Comparison of ENCODE assay signal across 22 mouse cellular contexts in the genomic region with DNA sequence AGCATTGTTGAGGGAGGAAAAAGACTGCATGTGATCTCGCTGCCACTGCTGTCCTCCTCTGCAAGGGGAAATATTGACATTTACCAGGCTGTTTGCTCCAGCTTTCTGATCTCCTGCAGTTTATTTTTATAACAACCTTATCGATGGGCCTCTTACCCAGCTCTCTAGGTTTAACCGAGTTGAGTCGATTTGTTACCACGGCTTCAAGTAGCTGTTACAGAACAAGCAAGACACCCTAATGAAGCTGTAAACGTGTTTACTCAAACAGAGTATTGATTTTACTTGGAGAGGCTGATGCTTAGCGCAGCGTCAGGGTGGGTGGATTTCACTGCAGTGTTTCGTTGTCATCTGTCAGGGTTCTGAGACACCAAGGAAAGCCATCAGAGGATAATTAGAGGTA. TPM values are rescaled to one million over a fixed set of nuclear protein-coding genes. Genes with fewer than 3 reads are reported as not detected.
DNase-seq lines count a peak whose midpoint lies in the region; ATAC-seq and TF ChIP-seq lines count a peak whose summit lies in the region.
"Had no signal": no experiment of that assay in that cellular context is flagged by ENCODE, and none has a peak within 500 bp of the region (broad histone marks: within the 10 kb centered on the region; RNA-seq: fewer than 3 reads in every experiment).

No protein-coding gene starts in this region.

- peak; percentile 85 for DNase-seq in heart, adult 11 months
- DNase-seq in heart, adult 8-10 months (ENCODE audit: low spot score) = no peak
- DNase-seq in layer of hippocampus, adult 2 months (ENCODE audit: low spot score in 2 of 2) = no peak
- no peak for DNase-seq in layer of hippocampus, postnatal 10 days (ENCODE audit: low spot score in 2 of 2)
- no peak for DNase-seq in frontal cortex, adult 2 months (ENCODE audit: extremely low spot score in 1 of 2, low spot score in 1 of 2)
- DNase-seq: adrenal gland, postnatal 14 days; cerebellum, adult 2 months; cerebellum, postnatal 36 days; gastrocnemius, adult 2 months; kidney, postnatal 36 days; lung, adult 2 months; right cerebral cortex, postnatal 25 days had no signal

- 40% methylated on average over 9 of the region's 9 CpGs for WGBS in embryonic facial prominence, embryonic 15.5 days
- 16% methylated on average over 9 of the region's 9 CpGs for WGBS in limb, embryonic 13.5 days
- 62% methylated on average over 9 of the region's 9 CpGs for WGBS in midbrain, embryonic 15.5 days

- H3K9ac ChIP-seq in embryonic facial prominence, embryonic 15.5 days = no peak overlapping the region
- no peak overlapping the region for H3K9ac ChIP-seq in limb, embryonic 13.5 days
- H3K9ac ChIP-seq in midbrain, embryonic 15.5 days = no peak overlapping the region
- H3K9ac ChIP-seq: hindbrain, embryonic 15.5 days; intestine, embryonic 15.5 days; neural tube, embryonic 15.5 days had no signal

- no peak for TF ChIP-seq CTCF in layer of hippocampus, adult 2 months (conservative IDR thresholded peaks at IDR 0.05)

- H3K27me3 ChIP-seq in embryonic facial prominence, embryonic 15.5 days = no peaks in the 10 kb centered on the region
- no peaks in the 10 kb centered on the region for H3K27me3 ChIP-seq in limb, embryonic 13.5 days
- no peaks in the 10 kb centered on the region for H3K27me3 ChIP-seq in midbrain, embryonic 15.5 days (replicated peaks)
- H3K27me3 ChIP-seq: CH12.LX; hindbrain, embryonic 15.5 days; intestine, embryonic 15.5 days; megakaryocyte, embryonic 14.5 days; neural tube, embryonic 15.5 days had no signal

- H3K4me1 ChIP-seq in embryonic facial prominence, embryonic 15.5 days = peaks cover 13% of the 10 kb centered on the region
- peaks cover 28% of the 10 kb centered on the region for H3K4me1 ChIP-seq in limb, embryonic 13.5 days
- no peaks in the 10 kb centered on the region for H3K4me1 ChIP-seq in midbrain, embryonic 15.5 days
- H3K4me1 ChIP-seq: hindbrain, embryonic 15.5 days; megakaryocyte, embryonic 14.5 days; neural tube, embryonic 15.5 days had no signal

- no peak for ATAC-seq in embryonic facial prominence, embryonic 15.5 days (ENCODE audit: insufficient number of reproducible peaks, low FRiP score, low TSS enrichment, low read depth)
- no peak for ATAC-seq in limb, embryonic 13.5 days (ENCODE audit: low FRiP score, low read depth)
- ATAC-seq in midbrain, embryonic 15.5 days (replicated peaks) = no peak
- ATAC-seq: intestine, embryonic 15.5 days; midbrain, embryonic 16.5 days had no signal

- no peaks in the 10 kb centered on the region for H3K36me3 ChIP-seq in embryonic facial prominence, embryonic 15.5 days
- peaks cover 6% of the 10 kb centered on the region for H3K36me3 ChIP-seq in limb, embryonic 13.5 days
- no peaks in the 10 kb centered on the region for H3K36me3 ChIP-seq in midbrain, embryonic 15.5 days (replicated peaks)
- H3K36me3 ChIP-seq: hindbrain, embryonic 15.5 days; intestine, embryonic 15.5 days; neural tube, embryonic 15.5 days had no signal

- no peak overlapping the region for H3K4me2 ChIP-seq in embryonic facial prominence, embryonic 15.5 days (replicated peaks)
- H3K4me2 ChIP-seq in limb, embryonic 13.5 days (replicated peaks) = no peak overlapping the region
- no peak overlapping the region for H3K4me2 ChIP-seq in midbrain, embryonic 15.5 days
- H3K4me2 ChIP-seq: hindbrain, embryonic 15.5 days; intestine, embryonic 15.5 days; liver, embryonic 11.5 days; neural tube, embryonic 15.5 days had no signal

- no peak overlapping the region for H3K4me3 ChIP-seq in layer of hippocampus, adult 2 months
- no peak overlapping the region for H3K4me3 ChIP-seq in embryonic facial prominence, embryonic 15.5 days (replicated peaks)
- H3K4me3 ChIP-seq in limb, embryonic 13.5 days = no peak overlapping the region
- H3K4me3 ChIP-seq in midbrain, embryonic 15.5 days = no peak overlapping the region
- H3K4me3 ChIP-seq: gastrocnemius, adult 2 months; hindbrain, embryonic 15.5 days; intestine, embryonic 15.5 days; megakaryocyte, embryonic 14.5 days; neural tube, embryonic 15.5 days had no signal

- H3K27ac ChIP-seq in layer of hippocampus, adult 2 months = peak overlapping the region; percentile 34
- peak overlapping the region; percentile 74 for H3K27ac ChIP-seq in embryonic facial prominence, embryonic 15.5 days (replicated peaks)
- H3K27ac ChIP-seq in limb, embryonic 13.5 days = peak overlapping the region; percentile 72
- H3K27ac ChIP-seq in midbrain, embryonic 15.5 days = no peak overlapping the region
- H3K27ac ChIP-seq: gastrocnemius, adult 2 months; hindbrain, embryonic 15.5 days; intestine, embryonic 15.5 days; neural tube, embryonic 15.5 days had no signal

- H3K9me3 ChIP-seq in embryonic facial prominence, embryonic 15.5 days (replicated peaks) = no peaks in the 10 kb centered on the region
- H3K9me3 ChIP-seq in limb, embryonic 13.5 days = no peaks in the 10 kb centered on the region
- no peaks in the 10 kb centered on the region for H3K9me3 ChIP-seq in midbrain, embryonic 15.5 days
- H3K9me3 ChIP-seq: hindbrain, embryonic 15.5 days; intestine, embryonic 15.5 days; megakaryocyte, embryonic 14.5 days; neural tube, embryonic 15.5 days had no signal

RNA-seq across cellular contexts. Expression of gene Kat6b, which starts 46.5 kb away (rescaled TPM):
- total RNA-seq in heart, adult 8-10 months (2022) = 10 to 100 TPM; 26.7 to 30.3 (median 28.2) TPM
- total RNA-seq in layer of hippocampus, adult 2 months (2021) = 100 to 1,000 TPM; 104 to 117 TPM
- total RNA-seq in layer of hippocampus, postnatal 10 days (2021) = 10 to 100 TPM; 60.3 to 62.0 TPM
- 22.9 and 23.2 TPM in 2 replicates for polyA plus RNA-seq in embryonic facial prominence, embryonic 15.5 days (2015; fragmentation: Nextera tagmentation; extraction: Ambion mirVana)
- polyA plus RNA-seq in limb, embryonic 13.5 days (2015; fragmentation: Nextera tagmentation; extraction: Ambion mirVana) = 30.7 and 31.4 TPM in 2 replicates
- 41.3 and 45.9 TPM in 2 replicates for polyA plus RNA-seq in frontal cortex, adult 2 months (2012; rRNA removed)
- polyA plus RNA-seq in midbrain, embryonic 15.5 days (2015; fragmentation: Nextera tagmentation; extraction: Ambion mirVana) = 22.9 and 23.7 TPM in 2 replicates
